In genomic region chr14:55135676-55136075, GRCm38 (mm10) we compare ENCODE assay signal across 19 mouse cellular contexts. TPM values are rescaled to one million over a fixed set of nuclear protein-coding genes. Genes with fewer than 3 reads are reported as not detected.
A peak's percentile ranks its signal among the peaks of the same experiment; 100 is the strongest.
DNase-seq lines count a peak whose midpoint lies in the region.
"Had no signal": no experiment of that assay in that cellular context is flagged by ENCODE, and none has a peak within 500 bp of the region (broad histone marks: within the 10 kb centered on the region; RNA-seq: fewer than 3 reads in every experiment).

No protein-coding gene starts in this region.

- no peak overlapping the region for H3K4me3 ChIP-seq in embryonic facial prominence, embryonic 10.5 days

- no peaks in the 10 kb centered on the region for H3K27me3 ChIP-seq in embryonic facial prominence, embryonic 10.5 days (replicated peaks; ENCODE audit: low read depth, poor library complexity, severe bottlenecking)
- H3K27me3 ChIP-seq: CH12.LX had no signal

- no peak overlapping the region for H3K27ac ChIP-seq in embryonic facial prominence, embryonic 10.5 days (replicated peaks)

- peaks cover 11% of the 10 kb centered on the region for H3K4me1 ChIP-seq in embryonic facial prominence, embryonic 10.5 days

- no peaks in the 10 kb centered on the region for H3K9me3 ChIP-seq in embryonic facial prominence, embryonic 10.5 days
- H3K9me3 ChIP-seq: G1E had no signal

- 71% methylated on average over 8 of the region's 8 CpGs for WGBS in embryonic facial prominence, embryonic 10.5 days

- no peaks in the 10 kb centered on the region for H3K36me3 ChIP-seq in embryonic facial prominence, embryonic 10.5 days (replicated peaks)
- H3K36me3 ChIP-seq: G1E had no signal

- peak; percentile 86 for DNase-seq in retina, embryonic 14.5 days (ENCODE audit: low spot score)
- peak; percentile 74 for DNase-seq in retina, postnatal 1 day
- no peak for DNase-seq in testis, postnatal 14 days (ENCODE audit: low spot score)
- no peak for DNase-seq in embryonic facial prominence, embryonic 10.5 days (ENCODE audit: low spot score)
- DNase-seq: adrenal gland, adult 2 months; adrenal gland, adult 8-10 months; adrenal gland, postnatal 10 days; adrenal gland, postnatal 14 days; adrenal gland, postnatal 25 days; adrenal gland, postnatal 36 days; B cell, adult 2 months; cerebellum, adult 11 months; cerebellum, adult 11-12 months; cerebellum, adult 18-20 months had no signal

RNA-seq across cellular contexts. Expression of gene Jph4, which starts 18.9 kb away (rescaled TPM):
- 0.45 and 0.81 TPM in 2 replicates for polyA plus RNA-seq in embryonic facial prominence, embryonic 10.5 days (2016; fragmentation: Nextera tagmentation; extraction: Ambion mirVana)
- polyA plus RNA-seq: activated CD4-positive, CD25-positive, alpha-beta regulatory T cell, adult 4 months; C2C12; CD4-positive, CD25-positive, alpha-beta regulatory T cell, adult 4 months; G1E had no signal

RNA-seq across cellular contexts. Expression of gene Ap1g2, which starts 29.3 kb away (rescaled TPM):
- 14.5 and 15.8 TPM in 2 replicates for polyA plus RNA-seq in embryonic facial prominence, embryonic 10.5 days (2016; fragmentation: Nextera tagmentation; extraction: Ambion mirVana)

RNA-seq across cellular contexts. Expression of gene Thtpa, which starts 41.1 kb away (rescaled TPM):
- polyA plus RNA-seq in embryonic facial prominence, embryonic 10.5 days (2016; fragmentation: Nextera tagmentation; extraction: Ambion mirVana): 22.4 and 22.8 TPM in 2 replicates

RNA-seq across cellular contexts. Expression of gene Zfhx2, which starts 43.6 kb away (rescaled TPM):
- polyA plus RNA-seq in embryonic facial prominence, embryonic 10.5 days (2016; fragmentation: Nextera tagmentation; extraction: Ambion mirVana): 6.1 and 6.8 TPM in 2 replicates

Comparison
In these comparisons a context has a peak if more than half of its experiments do, and no peak if none do; other contexts are left out.
1. DNase-seq: peak in retina, embryonic 14.5 days (single experiment) and retina, postnatal 1 day (single experiment); none in testis, postnatal 14 days (single experiment) and embryonic facial prominence, embryonic 10.5 days (single experiment).